Mouse (Mus musculus): ENCODE measurements around the gene Ptpn11. TPM values are rescaled to one million over a fixed set of nuclear protein-coding genes. Genes with fewer than 3 reads are reported as not detected.
"Not testable (repeated sequence)": the region's sequence is repeated elsewhere in the genome, so short reads cannot be mapped to it uniquely, and the experiment has no call there.

Ptpn11 gene
- polyA plus RNA-seq, 1 experiment from 2014 or later, result 25.4 TPM

GRCm38 (mm10) chr5:121224020-121224419 is 32.8 kb upstream of the Ptpn11 start:
- WGBS, result 90% methylated on average over 4 of the region's 4 CpGs
- not testable (repeated sequence) for H3K27ac ChIP-seq (replicated peaks); DNase-seq (ENCODE audit: low spot score); H3K27me3 ChIP-seq (replicated peaks; ENCODE audit: low read depth, poor library complexity, severe bottlenecking); H3K36me3 ChIP-seq (replicated peaks); H3K4me3 ChIP-seq; H3K9me3 ChIP-seq
- peaks cover 14% of the 10 kb centered on the region for H3K4me1 ChIP-seq

GRCm38 (mm10) chr5:121221328-121221850 is 30.2 kb upstream of the Ptpn11 start:
- Histone ChIP-seq H3K27me3 (replicated peaks; ENCODE audit: low read depth, poor library complexity, severe bottlenecking) (no peaks in the 10 kb centered on the region), H3K36me3 (replicated peaks) (no peaks in the 10 kb centered on the region), H3K4me3 (peak overlapping the region; percentile 95), H3K4me1 (peaks cover 14% of the 10 kb centered on the region), H3K9me3 (no peaks in the 10 kb centered on the region), H3K27ac (replicated peaks) (no peak overlapping the region; the same call in 1 of the 2 replicates)
- DNase-seq (ENCODE audit: low spot score), result no peak
- WGBS, result 21% methylated on average over 23 of the region's 23 CpGs

- Histone ChIP-seq H3K9me3 (no peaks in the 10 kb centered on the region), H3K27ac (replicated peaks) (peak overlapping the region; percentile 91), H3K4me3 (peak overlapping the region; percentile 95), H3K36me3 (replicated peaks) (no peaks in the 10 kb centered on the region), H3K4me1 (peaks cover 14% of the 10 kb centered on the region), H3K27me3 (replicated peaks; ENCODE audit: low read depth, poor library complexity, severe bottlenecking) (no peaks in the 10 kb centered on the region)
- WGBS, result under 1% methylated on average over 28 of the region's 38 CpGs
- DNase-seq (ENCODE audit: low spot score), result peak; percentile 59
Measured at GRCm38 (mm10) chr5:121220732-121221301, 29.6 kb upstream of the Ptpn11 start.

GRCm38 (mm10) chr5:121219980-121220731 is 29.0 kb upstream of the Ptpn11 start, which contains the start of gene Hectd4:
TSS of gene Hectd4 (plus strand) at chr5:121220219.
- Histone ChIP-seq H3K27ac (replicated peaks) (peak within 1 kb of the TSS; percentile 91), H3K27me3 (replicated peaks; ENCODE audit: low read depth, poor library complexity, severe bottlenecking) (no peaks in the 10 kb centered on the region), H3K9me3 (no peaks in the 10 kb centered on the region), H3K4me1 (peaks cover 14% of the 10 kb centered on the region), H3K36me3 (replicated peaks) (no peaks in the 10 kb centered on the region), H3K4me3 (peak within 1 kb of the TSS; percentile 95)
- WGBS, result under 1% methylated on average over 90 of the region's 90 CpGs
- peak; percentile 98 for DNase-seq (ENCODE audit: low spot score)

- Histone ChIP-seq H3K4me1 (peaks cover 14% of the 10 kb centered on the region), H3K36me3 (replicated peaks) (no peaks in the 10 kb centered on the region), H3K9me3 (no peaks in the 10 kb centered on the region), H3K27ac (replicated peaks) (no peak overlapping the region), H3K4me3 (no peak overlapping the region), H3K27me3 (replicated peaks; ENCODE audit: low read depth, poor library complexity, severe bottlenecking) (no peaks in the 10 kb centered on the region)
- 84% methylated on average over 1 of the region's 1 CpGs for WGBS
- DNase-seq (ENCODE audit: low spot score), result no peak
Measured at GRCm38 (mm10) chr5:121219190-121219589, 28.0 kb upstream of the Ptpn11 start.

- peaks cover 14% of the 10 kb centered on the region for H3K4me1 ChIP-seq
- no peak for DNase-seq (ENCODE audit: low spot score)
- H3K36me3 ChIP-seq (replicated peaks), result peaks cover 10% of the 10 kb centered on the region
- WGBS, result 90% methylated on average over 2 of the region's 2 CpGs
- H3K27ac ChIP-seq (replicated peaks), result no peak overlapping the region
- H3K4me3 ChIP-seq, result no peak overlapping the region
- H3K9me3 ChIP-seq, result no peaks in the 10 kb centered on the region
- no peaks in the 10 kb centered on the region for H3K27me3 ChIP-seq (replicated peaks; ENCODE audit: low read depth, poor library complexity, severe bottlenecking)
Measured at GRCm38 (mm10) chr5:121217313-121217634, 26.1 kb upstream of the Ptpn11 start.

- not testable (repeated sequence) for DNase-seq (ENCODE audit: low spot score); H3K9me3 ChIP-seq; H3K27me3 ChIP-seq (replicated peaks; ENCODE audit: low read depth, poor library complexity, severe bottlenecking); H3K27ac ChIP-seq (replicated peaks); H3K4me3 ChIP-seq
- H3K4me1 ChIP-seq, result peaks cover 13% of the 10 kb centered on the region
- 85% methylated on average over 9 of the region's 9 CpGs for WGBS
- H3K36me3 ChIP-seq (replicated peaks), result peaks cover 16% of the 10 kb centered on the region
Measured at GRCm38 (mm10) chr5:121216584-121217312, 25.6 kb upstream of the Ptpn11 start.

GRCm38 (mm10) chr5:121216126-121216446 is 24.9 kb upstream of the Ptpn11 start:
- H3K27me3 ChIP-seq (replicated peaks; ENCODE audit: low read depth, poor library complexity, severe bottlenecking), result no peaks in the 10 kb centered on the region
- no peak overlapping the region for H3K27ac ChIP-seq (replicated peaks)
- H3K9me3 ChIP-seq, result no peaks in the 10 kb centered on the region
- H3K4me1 ChIP-seq, result peaks cover 7% of the 10 kb centered on the region
- H3K36me3 ChIP-seq (replicated peaks), result peaks cover 22% of the 10 kb centered on the region
- DNase-seq (ENCODE audit: low spot score), result no peak
- 82% methylated on average over 12 of the region's 12 CpGs for WGBS
- H3K4me3 ChIP-seq, result no peak overlapping the region

- 51% methylated on average over 13 of the region's 13 CpGs for WGBS
- 0 out of 2 replicates have a peak, but pooled peaks cover 4% of the 10 kb centered on the region for H3K4me1 ChIP-seq
Measured at GRCm38 (mm10) chr5:121215380-121216125, 24.4 kb upstream of the Ptpn11 start.

GRCm38 (mm10) chr5:121214707-121215106 is 23.5 kb upstream of the Ptpn11 start:
- H3K27ac ChIP-seq (replicated peaks), result no peak overlapping the region
- DNase-seq (ENCODE audit: low spot score), result no peak
- H3K9me3 ChIP-seq, result no peaks in the 10 kb centered on the region
- no peaks in the 10 kb centered on the region for H3K27me3 ChIP-seq (replicated peaks; ENCODE audit: low read depth, poor library complexity, severe bottlenecking)
- H3K4me3 ChIP-seq, result no peak overlapping the region
- H3K36me3 ChIP-seq (replicated peaks), result peaks cover 36% of the 10 kb centered on the region
- 63% methylated on average over 7 of the region's 7 CpGs for WGBS
- H3K4me1 ChIP-seq, result 0 out of 2 replicates have a peak, but pooled peaks cover under 1% of the 10 kb centered on the region

More at GRCm38 (mm10) chr5:121215380-121216125, 24.4 kb upstream of the Ptpn11 start:
- no peak overlapping the region for H3K27ac ChIP-seq (replicated peaks)
- H3K4me3 ChIP-seq, result no peak overlapping the region
- peak; percentile 83 for DNase-seq (ENCODE audit: low spot score)
- H3K36me3 ChIP-seq (replicated peaks), result peaks cover 28% of the 10 kb centered on the region
- H3K27me3 ChIP-seq (replicated peaks; ENCODE audit: low read depth, poor library complexity, severe bottlenecking), result no peaks in the 10 kb centered on the region
- no peaks in the 10 kb centered on the region for H3K9me3 ChIP-seq

- no peak for DNase-seq (ENCODE audit: low spot score)
- peaks cover 62% of the 10 kb centered on the region for H3K36me3 ChIP-seq (replicated peaks)
- peaks cover 9% of the 10 kb centered on the region; the same call in 1 of the 2 replicates for H3K4me1 ChIP-seq
- no peak overlapping the region for H3K4me3 ChIP-seq
- no peaks in the 10 kb centered on the region for H3K27me3 ChIP-seq (replicated peaks; ENCODE audit: low read depth, poor library complexity, severe bottlenecking)
- 89% methylated on average over 6 of the region's 6 CpGs for WGBS
- H3K27ac ChIP-seq (replicated peaks), result no peak overlapping the region
- no peaks in the 10 kb centered on the region for H3K9me3 ChIP-seq
Measured at GRCm38 (mm10) chr5:121212108-121212507, 20.9 kb upstream of the Ptpn11 start.

- DNase-seq (ENCODE audit: low spot score), result no peak
- no peak overlapping the region for H3K27ac ChIP-seq (replicated peaks)
- H3K4me1 ChIP-seq, result peaks cover 24% of the 10 kb centered on the region
- H3K36me3 ChIP-seq (replicated peaks), result peaks cover 78% of the 10 kb centered on the region
- WGBS, result 80% methylated on average over 1 of the region's 1 CpGs
- no peak overlapping the region for H3K4me3 ChIP-seq
- no peaks in the 10 kb centered on the region for H3K27me3 ChIP-seq (replicated peaks; ENCODE audit: low read depth, poor library complexity, severe bottlenecking)
- H3K9me3 ChIP-seq, result no peaks in the 10 kb centered on the region
Measured at GRCm38 (mm10) chr5:121210601-121210924, 19.4 kb upstream of the Ptpn11 start.

All from embryonic facial prominence, embryonic 10.5 days (tissue).